Mouse (Mus musculus): ENCODE results near the gene Alppl2.

The Alppl2 gene

DNA sequence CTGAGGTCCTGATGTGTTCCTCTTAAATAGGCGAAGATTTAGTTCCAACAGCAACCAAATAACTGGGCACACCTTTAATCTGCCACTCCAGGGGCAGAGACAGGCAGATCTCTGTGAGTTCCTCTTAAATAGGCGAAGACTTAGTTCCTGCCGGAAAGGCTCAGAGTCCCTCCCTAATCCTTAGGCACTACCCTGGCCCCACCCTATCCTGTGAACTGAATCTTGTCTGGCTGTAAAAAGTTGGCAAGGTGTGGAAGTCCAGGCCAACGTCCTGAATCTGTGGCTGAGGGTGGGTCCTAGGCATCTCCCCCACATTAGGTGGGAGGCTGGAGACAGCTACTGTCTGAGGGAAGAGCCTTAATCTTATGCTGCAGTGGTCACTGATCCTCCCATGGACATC lies at the start of gene Alppl2:
Alppl2 (minus strand) TSS at position 101 of the 400 bp plus-strand sequence.
- DNase-seq (ENCODE audit: low spot score) = no peak

DNA sequence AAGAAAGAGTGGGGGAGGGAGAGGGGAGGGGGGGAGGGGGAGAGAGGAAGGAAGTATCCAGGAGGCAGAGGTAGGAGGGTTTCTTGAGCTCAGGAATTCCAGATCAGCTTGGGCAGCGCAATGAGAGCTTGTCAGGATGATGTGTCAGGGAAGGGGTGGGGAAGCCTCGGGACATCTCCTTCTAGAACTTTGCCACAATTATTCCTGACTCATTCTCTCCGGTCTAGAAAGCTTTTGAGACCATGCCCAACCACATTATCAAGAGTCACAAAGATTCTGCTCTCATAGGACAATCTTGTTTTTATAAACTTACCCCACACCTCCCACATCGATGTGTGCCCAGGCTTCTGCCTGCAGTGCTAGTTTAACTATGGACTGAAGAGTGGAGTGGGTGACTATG lies 42.1 kb upstream of the Alppl2 start:
- no peak for DNase-seq (ENCODE audit: low spot score)

DNA sequence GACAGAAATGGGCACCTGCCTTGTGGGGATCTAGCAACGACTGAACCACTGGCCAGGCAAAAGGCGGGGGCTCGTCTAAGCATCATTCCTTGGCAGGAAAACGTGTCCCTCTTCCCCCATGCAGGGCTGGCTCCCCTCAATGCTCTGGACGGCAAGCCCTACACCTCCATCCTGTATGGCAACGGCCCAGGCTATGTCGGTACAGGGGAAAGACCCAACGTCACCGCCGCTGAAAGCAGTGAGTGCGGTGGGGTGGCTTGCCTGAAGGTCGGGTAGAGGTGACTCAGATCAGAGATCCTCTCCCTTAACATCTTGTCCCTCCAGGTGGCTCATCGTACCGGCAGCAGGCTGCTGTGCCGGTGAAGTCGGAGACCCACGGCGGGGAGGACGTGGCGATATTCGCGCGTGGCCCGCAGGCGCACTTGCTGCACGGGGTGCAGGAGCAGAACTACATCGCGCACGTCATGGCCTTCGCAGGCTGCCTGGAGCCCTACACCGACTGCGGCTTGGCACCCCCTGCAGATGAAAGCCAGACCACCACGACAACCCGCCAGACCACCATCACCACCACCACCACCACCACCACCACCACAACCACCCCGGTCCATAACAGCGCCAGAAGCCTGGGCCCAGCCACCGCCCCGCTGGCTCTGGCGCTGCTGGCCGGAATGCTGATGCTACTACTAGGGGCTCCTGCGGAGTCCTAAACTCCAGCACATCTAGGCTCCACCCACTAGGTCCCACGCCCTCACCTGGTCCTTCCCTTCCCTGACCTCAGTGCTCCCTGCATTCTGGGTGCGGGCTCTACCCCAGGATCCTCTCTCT lies 37.7 kb upstream of the Alppl2 start:
- DNase-seq (ENCODE audit: low spot score) = no peak

DNA sequence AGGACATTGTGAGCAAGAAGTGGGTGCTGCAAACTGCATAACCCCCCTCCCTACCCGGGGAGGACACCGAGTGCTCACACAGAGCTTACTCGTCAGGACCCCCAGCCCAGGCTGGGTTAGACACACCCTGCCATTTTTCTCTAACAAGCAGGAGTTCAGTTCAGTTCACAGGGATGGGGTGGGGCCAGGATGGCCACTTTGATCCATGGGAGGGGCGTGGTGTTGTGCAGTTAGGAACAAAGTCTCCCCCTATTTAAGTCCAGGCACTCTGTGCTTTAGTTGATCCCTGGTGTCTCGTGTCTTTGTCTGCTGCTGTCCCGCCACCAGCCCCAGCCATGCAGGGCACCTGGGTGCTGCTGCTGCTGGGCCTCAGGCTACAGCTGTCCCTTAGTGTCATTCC lies 34.9 kb upstream of the Alppl2 start, which contains the start of gene Akp3:
Akp3 (plus strand) TSS at position 301 of the 400 bp plus-strand sequence.
- DNase-seq (ENCODE audit: low spot score) = no peak

DNA sequence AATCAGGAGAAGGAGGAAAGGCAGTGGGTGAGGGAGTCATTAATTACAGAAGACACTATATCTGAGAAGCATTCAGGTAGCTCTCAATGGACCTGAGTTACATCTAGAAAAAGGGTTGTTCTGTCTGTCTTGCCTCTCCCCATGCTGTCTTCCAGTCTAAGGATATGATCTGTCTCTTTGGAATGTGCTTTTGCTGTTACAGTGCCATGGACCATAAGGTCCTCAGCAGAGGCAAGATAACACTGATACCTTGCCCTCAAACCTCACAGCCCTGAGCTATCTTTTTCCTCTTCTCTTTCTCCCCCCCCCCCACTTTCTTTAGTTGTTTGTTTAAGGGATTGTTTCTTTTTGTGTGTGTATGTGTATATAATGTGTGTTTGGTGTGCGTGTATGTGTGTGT lies 25.1 kb upstream of the Alppl2 start:
- DNase-seq (ENCODE audit: low spot score) = no peak

DNA sequence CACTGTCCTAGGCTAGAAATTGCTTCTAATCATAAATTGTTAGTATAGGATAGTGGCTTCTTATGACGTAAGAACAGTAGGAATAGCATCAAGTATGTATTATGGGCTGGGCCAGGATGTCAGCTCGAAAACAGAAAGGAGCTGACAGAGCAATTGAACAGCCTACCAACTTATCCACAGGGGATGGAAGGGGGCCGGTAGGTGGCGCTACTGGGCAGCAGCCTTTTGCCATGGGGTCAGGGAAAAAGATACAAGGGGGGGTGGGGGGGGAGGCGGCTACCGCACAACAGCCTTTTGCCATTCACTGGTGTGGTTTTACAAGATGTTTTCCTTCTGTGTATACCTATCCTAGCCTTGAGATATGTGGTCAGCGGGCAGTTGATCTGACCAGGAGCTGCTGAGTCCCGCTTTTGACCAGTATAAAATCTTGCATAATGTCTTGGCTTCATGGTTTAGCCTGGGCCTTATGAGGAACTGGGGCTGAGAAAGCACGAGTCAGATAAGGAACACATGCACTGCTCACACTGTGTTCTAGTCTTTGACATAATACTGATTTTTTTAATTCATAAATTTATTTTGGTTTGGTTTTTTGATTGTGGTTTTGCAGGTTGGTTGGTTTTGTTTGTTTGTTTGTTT lies 22.1 kb upstream of the Alppl2 start:
- peak; percentile 20 for DNase-seq (ENCODE audit: low spot score)

DNA sequence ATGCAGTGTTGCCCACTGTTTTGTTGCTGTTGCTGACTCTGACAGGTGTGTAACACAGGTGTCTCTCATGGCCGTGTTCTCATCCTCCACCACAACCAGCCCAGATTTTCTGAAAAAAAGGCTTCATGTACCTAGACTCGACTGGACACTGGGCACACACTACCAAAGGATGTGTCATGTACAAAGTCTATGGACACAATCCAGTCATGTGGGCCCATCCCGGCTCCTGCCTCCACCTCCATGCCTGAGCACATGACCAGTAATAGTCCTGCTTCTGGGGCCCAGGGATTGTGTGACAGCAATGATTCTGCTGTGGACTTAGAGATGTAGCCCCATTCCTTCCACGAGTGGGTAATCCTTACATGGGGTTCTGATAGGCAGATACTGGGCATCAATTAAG lies 18.8 kb upstream of the Alppl2 start:
- no peak for DNase-seq (ENCODE audit: low spot score)

DNA sequence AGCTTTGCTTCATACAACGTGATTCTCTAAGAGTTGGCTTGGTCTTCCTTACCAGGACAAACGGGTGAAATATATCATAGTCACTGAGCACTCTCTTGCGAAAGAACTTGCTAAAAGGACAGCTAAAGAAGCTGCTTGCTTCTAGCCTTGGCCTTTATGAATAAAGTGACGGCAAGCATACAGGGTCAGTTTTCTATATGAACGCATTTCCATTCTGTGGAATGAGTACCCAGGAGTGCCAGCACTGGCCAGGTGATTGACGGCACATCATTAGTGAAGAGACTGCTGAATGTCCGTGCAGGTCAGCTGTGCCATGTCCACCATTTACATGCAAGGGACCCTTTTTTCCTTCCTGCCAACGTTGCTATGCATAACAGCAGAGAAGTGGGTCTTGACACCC lies 16.8 kb upstream of the Alppl2 start:
- no peak for DNase-seq (ENCODE audit: low spot score)

DNA sequence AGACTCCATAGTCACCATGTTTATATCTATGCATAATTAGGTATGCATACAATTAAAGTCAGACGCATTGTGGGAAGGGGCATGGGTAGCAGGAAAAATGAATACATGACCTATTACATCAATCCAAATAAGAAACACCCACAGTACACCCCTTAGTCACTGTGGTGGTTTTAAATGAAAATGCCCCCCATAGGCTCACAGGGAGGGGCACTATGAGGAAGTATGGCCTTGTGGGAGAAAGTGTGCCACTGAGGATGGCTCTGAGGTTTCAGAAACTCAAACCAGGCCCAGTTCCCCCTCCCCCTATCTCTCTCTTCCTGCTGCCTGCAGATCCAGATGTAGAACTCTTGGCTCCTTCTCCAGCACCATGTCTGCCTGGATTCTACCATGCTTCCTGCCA lies 14.2 kb upstream of the Alppl2 start:
- DNase-seq (ENCODE audit: low spot score) = no peak

DNA sequence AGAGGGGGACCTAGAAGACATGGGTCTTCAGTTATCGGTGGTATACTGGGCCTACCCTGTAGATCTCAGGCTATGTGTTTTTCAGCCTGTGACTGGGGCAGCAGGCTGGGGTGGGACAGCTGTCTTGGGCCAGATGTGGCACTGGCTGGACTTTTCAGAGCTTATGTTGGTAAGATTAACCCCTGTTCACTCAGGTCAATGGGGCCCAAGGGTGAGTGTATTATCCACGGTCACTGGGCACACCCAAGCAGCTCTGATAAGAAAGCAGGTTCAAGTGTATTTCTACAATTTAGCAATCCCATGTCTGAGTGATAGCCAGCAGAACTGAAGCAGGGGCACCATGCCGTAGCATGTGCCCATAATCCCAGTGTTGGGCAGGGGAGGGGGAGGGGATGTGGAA lies 12.4 kb upstream of the Alppl2 start:
- DNase-seq (ENCODE audit: low spot score) = no peak

DNA sequence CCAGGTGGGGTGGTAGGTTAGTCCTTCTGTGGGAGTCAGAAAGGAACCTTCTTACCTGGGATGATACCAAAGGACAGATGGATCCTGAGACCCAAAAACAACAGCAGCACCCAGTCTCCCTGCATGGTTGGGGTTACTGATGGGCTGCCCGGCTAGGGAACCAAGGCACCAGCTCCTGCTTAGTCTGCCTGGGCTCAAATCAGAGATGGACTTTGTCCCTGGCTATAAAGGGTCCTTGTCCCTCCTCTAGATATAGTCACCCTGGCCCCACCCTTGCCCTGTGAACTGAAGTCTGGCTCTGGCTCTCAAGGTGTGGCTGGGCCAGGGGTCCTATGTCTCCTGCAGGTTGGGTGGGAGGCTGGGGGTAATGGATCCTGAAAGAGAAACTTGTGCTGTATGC lies 11.7 kb upstream of the Alppl2 start, which contains the start of gene Alpi:
Alpi (minus strand) TSS at position 196 of the 400 bp plus-strand sequence.
- no peak for DNase-seq (ENCODE audit: low spot score)

DNA sequence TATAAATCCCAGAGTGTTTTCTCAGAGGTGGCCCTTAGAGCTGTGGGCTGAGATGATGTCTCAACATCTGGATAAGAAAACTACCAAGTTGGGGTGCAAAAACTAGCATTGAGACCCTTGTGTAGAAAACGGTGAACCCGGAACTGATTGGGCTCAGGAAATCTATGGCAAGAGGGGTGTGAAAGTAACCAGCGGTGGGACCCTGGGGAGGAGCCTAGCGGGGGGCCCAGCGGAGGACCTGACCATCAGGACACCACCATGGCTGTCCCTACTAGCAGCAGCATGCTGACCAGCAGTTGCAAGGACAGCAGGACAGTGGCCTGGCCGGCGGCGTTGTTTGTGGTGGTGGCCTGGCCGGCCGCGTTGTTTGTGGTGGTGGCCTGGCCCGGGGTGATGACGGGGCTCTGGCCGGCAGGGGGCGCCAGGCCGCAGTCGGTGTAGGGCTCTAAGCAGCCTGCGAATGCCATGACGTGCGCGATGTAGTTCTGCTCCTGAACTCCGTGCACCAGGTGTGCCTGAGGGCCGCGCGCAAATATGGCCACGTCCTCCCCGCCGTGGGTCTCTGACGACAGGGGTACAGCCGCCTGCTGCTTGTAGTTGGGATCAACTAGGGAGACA lies 8.7 kb upstream of the Alppl2 start:
- peak; percentile 46 for DNase-seq (ENCODE audit: low spot score)

DNA sequence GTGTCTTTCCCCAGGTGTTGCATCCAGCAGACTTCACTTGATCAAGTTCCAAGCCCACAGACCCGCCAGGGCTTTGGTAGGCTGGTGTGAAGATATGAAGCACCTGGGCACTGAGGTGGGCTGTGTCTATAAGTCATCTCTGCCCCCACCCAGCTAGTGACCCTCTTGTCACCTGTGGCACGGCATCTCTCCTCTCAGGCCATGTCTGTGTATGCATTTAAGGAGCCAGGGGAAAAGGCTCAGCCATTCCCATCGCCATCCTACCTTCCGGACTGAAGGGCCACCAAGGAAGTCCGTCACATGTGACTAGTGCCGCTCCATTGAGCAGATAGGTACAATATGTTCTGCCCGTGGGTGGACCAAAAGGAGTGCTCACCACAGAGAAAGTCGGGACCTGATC lies 5.9 kb upstream of the Alppl2 start:
- no peak for DNase-seq (ENCODE audit: low spot score)

DNA sequence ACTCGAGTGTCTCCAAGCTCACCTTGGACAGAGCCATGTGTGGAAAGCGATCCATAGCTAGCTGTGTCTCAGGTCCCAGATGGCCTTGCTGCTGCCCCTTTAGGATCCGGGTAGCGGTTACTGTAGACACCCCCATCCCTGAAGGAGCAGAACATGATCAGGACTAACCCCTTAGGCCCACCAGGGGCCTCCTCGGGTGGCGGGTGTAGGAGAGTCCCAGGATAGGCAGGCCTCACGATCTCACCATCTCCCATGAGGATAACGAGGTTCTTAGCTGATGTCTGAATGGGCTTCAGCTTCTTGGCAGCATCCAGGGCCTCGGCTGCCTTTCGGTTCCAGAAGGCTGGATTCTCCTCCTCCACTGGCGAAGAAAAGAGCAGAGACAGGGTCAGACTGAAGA lies 477 bp downstream of the Alppl2 start:
- no peak for DNase-seq (ENCODE audit: low spot score)

DNA sequence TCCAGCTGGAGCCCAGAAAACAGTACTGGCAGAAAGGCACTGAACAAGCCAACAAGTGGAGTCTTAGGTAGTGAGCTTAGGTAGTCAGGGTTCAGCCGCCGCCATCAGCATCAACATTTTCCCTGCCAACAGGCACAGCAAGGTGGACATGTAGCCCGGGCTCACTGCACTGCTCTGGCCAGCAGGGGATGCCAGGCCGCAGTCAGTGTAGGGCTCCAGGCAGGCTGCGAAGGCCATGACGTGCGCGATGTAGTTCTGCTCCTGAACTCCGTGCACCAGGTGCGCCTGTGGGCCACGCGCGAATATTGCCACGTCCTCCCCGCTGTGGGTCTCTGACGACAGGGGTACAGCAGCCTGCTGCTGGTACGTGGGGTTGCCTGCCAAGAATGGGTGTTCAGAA lies 2.8 kb downstream of the Alppl2 start:
- no peak for DNase-seq (ENCODE audit: low spot score)

DNA sequence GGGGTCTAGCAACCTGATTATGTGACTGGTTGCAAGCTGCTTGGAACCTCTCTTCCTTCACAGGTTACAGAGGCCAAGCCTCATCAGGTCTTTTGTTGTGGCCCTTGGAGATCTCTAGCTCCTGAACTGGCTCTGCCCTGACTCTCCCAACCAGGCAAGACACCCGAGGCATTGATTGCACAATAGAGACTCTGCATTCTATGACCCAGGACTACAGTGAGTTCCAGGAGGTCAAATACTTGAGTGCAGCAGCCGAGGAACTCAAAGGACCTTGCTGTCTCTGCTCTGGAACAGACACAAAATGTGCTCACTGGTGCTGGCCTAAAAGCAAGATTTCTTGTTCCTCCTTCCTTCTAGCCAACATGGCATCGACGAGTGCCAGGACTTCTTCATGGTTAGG lies 3.5 kb downstream of the Alppl2 start:
- DNase-seq (ENCODE audit: low spot score) = peak; percentile 7

DNA sequence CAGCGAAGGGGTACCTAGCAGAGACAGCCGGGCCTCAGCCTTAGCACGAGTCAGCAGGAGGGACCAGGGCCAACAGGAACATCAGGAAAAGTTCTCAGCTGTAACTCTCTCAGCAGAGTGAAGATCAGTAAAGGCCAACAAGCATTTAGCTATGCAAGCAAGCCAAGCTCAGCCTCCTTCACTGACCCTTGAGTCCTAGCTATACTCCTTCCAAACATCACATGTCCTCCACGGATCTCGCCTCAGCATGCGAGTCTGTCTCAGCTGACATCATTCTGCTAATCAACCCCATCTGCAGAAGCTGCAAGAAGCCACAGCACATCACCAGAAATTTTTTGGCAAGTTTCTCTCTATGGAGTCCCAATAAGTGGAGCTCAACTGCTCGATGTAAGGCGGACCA lies 16.0 kb downstream of the Alppl2 start:
- no peak for DNase-seq (ENCODE audit: low spot score)

DNA sequence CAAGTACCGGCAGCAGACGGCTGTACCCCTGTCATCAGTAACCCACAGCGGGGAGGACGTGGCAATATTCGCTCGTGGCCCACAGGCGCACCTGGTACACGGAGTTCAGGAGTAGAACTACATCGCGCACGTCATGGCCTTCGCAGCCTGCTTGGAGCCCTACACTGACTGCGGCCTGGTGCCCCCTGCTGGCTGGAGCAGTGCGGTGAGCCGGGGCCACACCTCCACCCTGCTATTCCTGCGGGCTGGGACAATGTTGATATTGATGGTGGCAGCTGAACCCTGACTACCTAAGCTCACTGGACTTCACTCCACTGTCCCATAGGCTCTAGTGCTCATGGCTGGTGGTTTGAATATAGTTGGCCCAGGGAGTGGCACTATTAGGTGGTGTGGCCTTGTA lies 19.0 kb downstream of the Alppl2 start:
- peak; percentile 30 for DNase-seq (ENCODE audit: low spot score)

DNA sequence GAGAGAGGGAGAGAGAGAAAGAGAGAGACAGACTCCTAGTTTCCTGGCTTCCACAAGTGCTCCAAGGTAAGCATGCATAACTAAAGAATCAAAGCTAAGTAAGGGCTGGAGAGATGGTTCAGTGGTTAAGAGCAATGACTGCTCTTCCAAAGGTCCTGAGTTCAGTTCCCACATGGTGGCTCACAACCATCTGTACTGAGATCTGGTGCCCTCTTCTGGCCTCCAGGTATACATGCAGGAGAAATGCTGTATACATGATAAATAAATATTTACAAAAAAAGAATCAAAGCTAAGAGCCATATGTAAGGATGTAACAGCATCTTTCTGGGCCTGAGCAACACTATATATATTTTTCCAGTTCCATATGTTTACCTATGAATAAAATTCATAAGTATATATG lies 28.8 kb downstream of the Alppl2 start:
- no peak for DNase-seq (ENCODE audit: low spot score)

DNA sequence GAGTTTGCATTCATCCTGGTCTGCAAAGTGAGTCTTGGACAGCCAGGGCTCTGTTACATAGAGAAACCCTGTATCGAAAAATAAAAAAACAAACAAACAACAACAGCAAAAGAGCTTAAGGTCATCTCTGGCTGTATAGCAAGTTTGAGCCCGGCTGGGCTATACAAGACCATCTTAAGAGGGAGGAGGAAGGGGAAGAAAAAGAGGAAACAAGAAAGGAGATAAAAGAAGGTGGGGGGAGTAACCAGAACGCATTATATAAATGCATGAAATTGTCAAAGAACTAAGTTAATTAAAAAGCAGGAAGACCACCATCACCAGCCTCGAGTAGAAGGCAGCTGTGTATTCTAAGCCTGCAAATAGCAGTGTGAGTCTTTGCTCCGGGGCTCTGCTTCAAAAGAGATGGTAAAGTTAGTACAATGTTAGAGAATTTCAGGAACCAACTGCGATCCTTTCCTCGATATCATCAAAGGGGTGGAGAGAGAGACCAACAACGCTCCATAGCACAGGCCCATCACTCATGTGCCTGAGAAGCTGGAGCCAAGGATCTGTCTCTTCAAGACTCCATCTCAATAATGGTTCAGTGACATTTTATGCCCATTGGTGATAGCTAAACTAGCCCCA lies 30.6 kb downstream of the Alppl2 start:
- no peak for DNase-seq (ENCODE audit: low spot score)

DNA sequence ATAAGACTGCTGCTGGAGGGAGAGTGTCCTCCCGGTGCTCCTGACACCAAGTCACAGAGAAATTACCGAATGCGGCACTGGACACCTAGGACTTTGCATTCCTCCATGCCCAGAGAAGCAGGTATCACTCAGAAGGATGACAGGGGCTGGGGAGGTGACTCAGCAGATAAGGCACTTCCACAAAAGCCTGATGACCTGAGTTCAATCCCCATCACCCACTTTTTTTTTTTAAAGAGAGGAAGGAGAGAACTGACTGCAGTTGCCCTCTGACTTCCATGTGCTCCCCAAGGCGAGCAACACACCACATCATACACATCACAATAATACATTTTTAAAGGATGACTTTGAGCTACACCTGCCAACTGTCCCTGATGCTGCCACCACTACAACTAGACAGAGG lies 32.7 kb downstream of the Alppl2 start:
- no peak for DNase-seq (ENCODE audit: low spot score)

DNA sequence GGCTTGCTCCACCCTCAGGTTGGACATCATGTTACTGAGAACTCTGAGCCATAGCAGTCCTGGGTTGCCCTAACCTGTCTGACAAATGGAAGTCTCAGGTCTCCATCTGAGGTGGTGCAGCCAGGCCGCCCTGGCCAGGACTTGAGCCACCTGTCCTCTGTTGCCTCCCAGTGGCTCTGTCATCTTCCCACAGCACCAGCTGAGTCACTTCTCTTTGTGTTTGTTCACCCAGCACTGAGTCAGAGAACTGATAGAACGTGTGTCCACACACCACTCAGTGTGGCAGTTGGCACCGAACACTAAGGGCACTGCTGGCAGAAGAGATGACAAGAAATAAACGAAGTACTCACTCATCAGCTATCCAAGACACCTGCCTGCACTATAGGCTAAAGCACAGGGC lies 38.4 kb downstream of the Alppl2 start:
- no peak for DNase-seq (ENCODE audit: low spot score)

DNA sequence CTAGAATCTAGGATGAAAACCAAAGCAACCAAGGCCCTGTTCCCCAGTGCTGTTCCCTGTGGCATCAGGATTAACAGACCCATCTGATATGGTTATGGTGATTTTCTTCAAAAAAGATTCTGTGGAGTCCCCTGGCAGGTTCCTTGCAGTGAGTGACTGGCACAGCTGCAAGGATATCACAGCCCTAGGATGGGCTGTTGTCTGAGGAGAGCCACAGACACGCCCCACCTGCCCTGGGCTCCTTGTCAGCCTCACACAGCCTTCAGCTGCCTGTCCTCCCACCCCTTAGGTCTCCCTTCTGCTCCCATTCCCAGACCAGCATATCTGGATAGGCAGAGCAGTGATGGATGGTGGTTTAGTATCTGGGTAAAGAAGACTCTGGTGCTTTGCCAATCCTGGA lies 39.0 kb downstream of the Alppl2 start:
- no peak for DNase-seq (ENCODE audit: low spot score)

Data from lung, postnatal 25 days (tissue).